Mouse (Mus musculus): ENCODE results near the gene Ifi213. TPM values are rescaled to one million over a fixed set of nuclear protein-coding genes. Genes with fewer than 3 reads are reported as not detected.
"Not testable (repeated sequence)": the region's sequence is repeated elsewhere in the genome, so short reads cannot be mapped to it uniquely, and the experiment has no call there.

Gene Ifi213
- polyA plus RNA-seq, 1 experiment from 2014 or later, result not detected

- H3K36me3 ChIP-seq (ENCODE audit: control insufficient read depth, insufficient read depth, low read length), result no peaks in the 10 kb centered on the region
- DNase-seq (ENCODE audit: low spot score) (no peak), ATAC-seq (replicated peaks; ENCODE audit: low FRiP score) (no peak)
- no peak overlapping the region for H3K27ac ChIP-seq (ENCODE audit: low read depth, low read length)
- H3K27me3 ChIP-seq (ENCODE audit: control insufficient read depth, insufficient read depth, low read length), result no peaks in the 10 kb centered on the region
- 93% methylated on average over 26 of the region's 26 CpGs for WGBS
- no peaks in the 10 kb centered on the region for H3K4me1 ChIP-seq (replicated peaks; ENCODE audit: control insufficient read depth, insufficient read depth, low read length)
- no peaks in the 10 kb centered on the region; the same call in 1 of the 2 replicates for H3K9me3 ChIP-seq (ENCODE audit: control insufficient read depth, low read length)
- H3K9ac ChIP-seq (ENCODE audit: low read length), result no peak overlapping the region
- no peak overlapping the region for H3K4me3 ChIP-seq (ENCODE audit: low read depth, low read length)
- no peak overlapping the region for H3K4me2 ChIP-seq (ENCODE audit: low read depth, low read length, severe bottlenecking)
Observed at GRCm38 (mm10) chr1:173579921-173580585, 19.0 kb downstream of the Ifi213 start.

- no peak for ATAC-seq (replicated peaks; ENCODE audit: low FRiP score)
- DNase-seq (ENCODE audit: low spot score), result no peak
- H3K9me3 ChIP-seq (ENCODE audit: control insufficient read depth, low read length), result no peaks in the 10 kb centered on the region; the same call in 1 of the 2 replicates
- H3K27me3 ChIP-seq (ENCODE audit: control insufficient read depth, insufficient read depth, low read length), result no peaks in the 10 kb centered on the region
- no peaks in the 10 kb centered on the region for H3K4me1 ChIP-seq (replicated peaks; ENCODE audit: control insufficient read depth, insufficient read depth, low read length)
- 91% methylated on average over 9 of the region's 9 CpGs for WGBS
- H3K4me3 ChIP-seq (ENCODE audit: low read depth, low read length), result no peak overlapping the region
- no peaks in the 10 kb centered on the region for H3K36me3 ChIP-seq (ENCODE audit: control insufficient read depth, insufficient read depth, low read length)
- H3K9ac ChIP-seq (ENCODE audit: low read length), result no peak overlapping the region
- H3K4me2 ChIP-seq (ENCODE audit: low read depth, low read length, severe bottlenecking), result no peak overlapping the region
- no peak overlapping the region for H3K27ac ChIP-seq (ENCODE audit: low read depth, low read length)
Observed at GRCm38 (mm10) chr1:173579079-173579478, 20.0 kb downstream of the Ifi213 start.

GRCm38 (mm10) chr1:173550491-173551050 is 48.5 kb downstream of the Ifi213 start:
- not testable (repeated sequence) for H3K4me3 ChIP-seq (ENCODE audit: low read depth, low read length); H3K4me1 ChIP-seq (replicated peaks; ENCODE audit: control insufficient read depth, insufficient read depth, low read length); H3K27me3 ChIP-seq (ENCODE audit: control insufficient read depth, insufficient read depth, low read length); H3K9ac ChIP-seq (ENCODE audit: low read length); H3K4me2 ChIP-seq (ENCODE audit: low read depth, low read length, severe bottlenecking); ATAC-seq (replicated peaks; ENCODE audit: low FRiP score); H3K36me3 ChIP-seq (ENCODE audit: control insufficient read depth, insufficient read depth, low read length); H3K27ac ChIP-seq (ENCODE audit: low read depth, low read length); H3K9me3 ChIP-seq (ENCODE audit: control insufficient read depth, low read length); DNase-seq (ENCODE audit: low spot score)
- 85% methylated on average over 5 of the region's 5 CpGs for WGBS

- not testable (repeated sequence) for H3K4me3 ChIP-seq (ENCODE audit: low read depth, low read length); H3K9me3 ChIP-seq (ENCODE audit: control insufficient read depth, low read length); DNase-seq (ENCODE audit: low spot score); H3K27ac ChIP-seq (ENCODE audit: low read depth, low read length); H3K27me3 ChIP-seq (ENCODE audit: control insufficient read depth, insufficient read depth, low read length); H3K4me2 ChIP-seq (ENCODE audit: low read depth, low read length, severe bottlenecking); ATAC-seq (replicated peaks; ENCODE audit: low FRiP score); H3K9ac ChIP-seq (ENCODE audit: low read length); H3K4me1 ChIP-seq (replicated peaks; ENCODE audit: control insufficient read depth, insufficient read depth, low read length); H3K36me3 ChIP-seq (ENCODE audit: control insufficient read depth, insufficient read depth, low read length)
- 88% methylated on average over 3 of the region's 3 CpGs for WGBS
Observed at GRCm38 (mm10) chr1:173548798-173549197, 50.3 kb downstream of the Ifi213 start.

GRCm38 (mm10) chr1:173535791-173536190 is 63.3 kb downstream of the Ifi213 start, which contains the start of gene Ifi214:
Ifi214 (minus strand) TSS chr1:173535957.
- not testable (repeated sequence) for H3K4me1 ChIP-seq (replicated peaks; ENCODE audit: control insufficient read depth, insufficient read depth, low read length); H3K27me3 ChIP-seq (ENCODE audit: control insufficient read depth, insufficient read depth, low read length); H3K4me2 ChIP-seq (ENCODE audit: low read depth, low read length, severe bottlenecking); H3K4me3 ChIP-seq (ENCODE audit: low read depth, low read length); H3K9ac ChIP-seq (ENCODE audit: low read length); ATAC-seq (replicated peaks; ENCODE audit: low FRiP score); H3K9me3 ChIP-seq (ENCODE audit: control insufficient read depth, low read length); H3K27ac ChIP-seq (ENCODE audit: low read depth, low read length); DNase-seq (ENCODE audit: low spot score); H3K36me3 ChIP-seq (ENCODE audit: control insufficient read depth, insufficient read depth, low read length)
- WGBS, result 96% methylated on average over 3 of the region's 3 CpGs

- ATAC-seq (replicated peaks; ENCODE audit: low FRiP score) (no peak), DNase-seq (ENCODE audit: low spot score) (no peak)
- no peaks in the 10 kb centered on the region for H3K4me1 ChIP-seq (replicated peaks; ENCODE audit: control insufficient read depth, insufficient read depth, low read length)
Observed at GRCm38 (mm10) chr1:173521452-173521851, 77.6 kb downstream of the Ifi213 start.

More at GRCm38 (mm10) chr1:173521452-173521851, 77.6 kb downstream of the Ifi213 start:
- Histone ChIP-seq H3K4me2 (ENCODE audit: low read depth, low read length, severe bottlenecking) (no peak overlapping the region), H3K4me3 (ENCODE audit: low read depth, low read length) (no peak overlapping the region), H3K9me3 (ENCODE audit: control insufficient read depth, low read length) (no peaks in the 10 kb centered on the region), H3K27me3 (ENCODE audit: control insufficient read depth, insufficient read depth, low read length) (no peaks in the 10 kb centered on the region), H3K36me3 (ENCODE audit: control insufficient read depth, insufficient read depth, low read length) (no peaks in the 10 kb centered on the region), H3K9ac (ENCODE audit: low read length) (no peak overlapping the region), H3K27ac (ENCODE audit: low read depth, low read length) (no peak overlapping the region)

Small RNAs within 50 kb of the gene (microRNA-seq; reads per million reads assigned to microRNA genes)
- gene Gm44339 (ENCODE audit: insufficient number of aligned reads) (not detected), gene Gm44481 (ENCODE audit: insufficient number of aligned reads) (not detected)

Other genes starting within 250 kb of the Ifi213 start
- gene Aim2, start 248.4 kb downstream of the Ifi213 start, polyA plus RNA-seq (2014; fragmentation: Nextera tagmentation; extraction: Ambion mirVana), result 4.3 and 5.8 TPM in 2 replicates
- 15.6 and 16.0 TPM in 2 replicates for gene Cadm3, start 231.6 kb downstream of the Ifi213 start, polyA plus RNA-seq (2014; fragmentation: Nextera tagmentation; extraction: Ambion mirVana)
- not detected in 2 replicates for gene Ifi206, start 108.2 kb downstream of the Ifi213 start, polyA plus RNA-seq (2014; fragmentation: Nextera tagmentation; extraction: Ambion mirVana)
- gene Ifi214, start 63.3 kb downstream of the Ifi213 start, polyA plus RNA-seq (2014; fragmentation: Nextera tagmentation; extraction: Ambion mirVana), result not detected in 2 replicates
- 0.12 TPM in 1 of 2 replicates, not detected in the other for gene Ifi209, start 31.6 kb upstream of the Ifi213 start, polyA plus RNA-seq (2014; fragmentation: Nextera tagmentation; extraction: Ambion mirVana)
- not detected in 2 replicates for gene Ifi208, start 74.4 kb upstream of the Ifi213 start, polyA plus RNA-seq (2014; fragmentation: Nextera tagmentation; extraction: Ambion mirVana)
- 0.27 and 0.28 TPM in 2 replicates for gene Ifi207, start 142.5 kb upstream of the Ifi213 start, polyA plus RNA-seq (2014; fragmentation: Nextera tagmentation; extraction: Ambion mirVana)
- gene Ifi204, start 167.7 kb upstream of the Ifi213 start, polyA plus RNA-seq (2014; fragmentation: Nextera tagmentation; extraction: Ambion mirVana), result 0.56 and 0.71 TPM in 2 replicates